Mouse (Mus musculus) heart, embryonic 16.5 days (tissue): ENCODE results near the gene Uspl1. TPM values are rescaled to one million over a fixed set of nuclear protein-coding genes. Genes with fewer than 3 reads are reported as not detected.
"Not testable (repeated sequence)": the region's sequence is repeated elsewhere in the genome, so short reads cannot be mapped to it uniquely, and the experiment has no call there.

Experiments used
- ATAC-seq: fragments of 200-750 bp; cut with Nextera tagmentation; replicated peaks from 2 replicates; pipeline ENCODE4 v1.8.0; 2017; ENCODE audit warnings: moderate number of reproducible peaks; ENCODE audit not compliant: insufficient read depth, low FRiP score; ENCODE audit errors: extremely low read depth
- H3K27ac ChIP-seq: fragments of 300-500 bp; sonication (generic); 2 replicates; pipeline ENCODE4 v1.5.1; 2014; ENCODE audit warnings: mild to moderate bottlenecking, low read length, control low read depth, moderate library complexity
- H3K27me3 ChIP-seq: fragments of 300-500 bp; sonication (generic); 2 replicates; pipeline ENCODE4 v1.6.1; 2014; ENCODE audit warnings: low read length, mixed read lengths; ENCODE audit not compliant: control insufficient read depth, insufficient read depth
- H3K36me3 ChIP-seq: fragments of 300-500 bp; sonication (generic); 2 replicates; pipeline ENCODE4 v1.6.1; 2014; ENCODE audit not compliant: control insufficient read depth, insufficient read depth
- H3K4me1 ChIP-seq: fragments of 300-500 bp; sonication (generic); 2 replicates; pipeline ENCODE4 v1.6.1; 2014; ENCODE audit warnings: low read length, mixed read lengths; ENCODE audit not compliant: control insufficient read depth, insufficient read depth
- H3K4me2 ChIP-seq: fragments of 300-500 bp; sonication (generic); 2 replicates; pipeline ENCODE4 v1.6.1; 2014; ENCODE audit warnings: low read depth, mild to moderate bottlenecking, control low read depth, low read length
- H3K4me3 ChIP-seq: fragments of 300-500 bp; sonication (generic); 2 replicates; pipeline ENCODE4 v1.5.1; 2014; ENCODE audit warnings: mild to moderate bottlenecking, control low read depth, low read length
- H3K9ac ChIP-seq: fragments of 300-500 bp; sonication (generic); 2 replicates; pipeline ENCODE4 v1.6.1; 2014; ENCODE audit warnings: low read length, control low read depth
- H3K9me3 ChIP-seq: fragments of 300-500 bp; sonication (generic); replicated peaks from 2 replicates; pipeline ENCODE4 v1.6.1; 2016; ENCODE audit warnings: low read length; ENCODE audit not compliant: control insufficient read depth
- WGBS: fragments of 180-500 bp; shearing (Covaris S2); extraction: QIAGEN DNeasy Blood & Tissue Kit; methylation state at CpG from one replicate; pipeline ENCODE4 v1.1.7; 2014; 5-methylcytosine and 5-hydroxymethylcytosine counted together
- polyA plus RNA-seq: library from polyadenylated mRNA; unstranded; fragments of >200 nt; fragmentation: Nextera tagmentation; extraction: Ambion mirVana; gene quantifications from 2 replicates; pipeline ENCODE4 v1.2.1, GENCODE M21; 2015

Gene Uspl1
- 28.0 and 29.2 TPM in 2 replicates for polyA plus RNA-seq

- peak; percentile 95 for ATAC-seq
- no peaks in the 10 kb centered on the region for H3K27me3 ChIP-seq
These were observed at the start of gene Uspl1, which contains the start of gene Hmgb1 for GRCm38 (mm10) chr5:149184104-149184843. Gene Uspl1 (plus strand): TSS chr5:149184350. Gene Hmgb1 (minus strand): TSS chr5:149184489.

GRCm38 (mm10) chr5:149134751-149135454, 49.2 kb upstream of the Uspl1 start:
- ATAC-seq: peak; percentile 66
- no peak overlapping the region for H3K9ac ChIP-seq
- H3K4me3 ChIP-seq: no peak overlapping the region
- 46% methylated on average over 10 of the region's 10 CpGs for WGBS
- H3K27ac ChIP-seq: peak overlapping the region; percentile 64
- no peaks in the 10 kb centered on the region for H3K9me3 ChIP-seq
- peak overlapping the region; percentile 39 for H3K4me2 ChIP-seq
- H3K27me3 ChIP-seq: no peaks in the 10 kb centered on the region
- peaks cover 19% of the 10 kb centered on the region for H3K4me1 ChIP-seq
- H3K36me3 ChIP-seq: no peaks in the 10 kb centered on the region

More at GRCm38 (mm10) chr5:149184104-149184843, at the start of gene Uspl1, which contains the start of gene Hmgb1:
- Histone ChIP-seq H3K4me3 (peak within 1 kb of the TSS; percentile 95), H3K9me3 (no peaks in the 10 kb centered on the region), H3K4me2 (peak within 1 kb of the TSS; percentile 84), H3K9ac (peak within 1 kb of the TSS; percentile 93), H3K4me1 (peaks cover 19% of the 10 kb centered on the region), H3K36me3 (peaks cover 5% of the 10 kb centered on the region), H3K27ac (peak within 1 kb of the TSS; percentile 100)
- under 1% methylated on average over 59 of the region's 59 CpGs for WGBS

GRCm38 (mm10) chr5:149135455-149136354, 48.4 kb upstream of the Uspl1 start:
- H3K27ac ChIP-seq: no peak overlapping the region; the same call in 1 of the 2 replicates
- 78% methylated on average over 10 of the region's 10 CpGs for WGBS
- no peaks in the 10 kb centered on the region for H3K9me3 ChIP-seq
- H3K9ac ChIP-seq: no peak overlapping the region
- peaks cover 19% of the 10 kb centered on the region for H3K4me1 ChIP-seq
- ATAC-seq: no peak
- no peak overlapping the region for H3K4me2 ChIP-seq
- H3K27me3 ChIP-seq: no peaks in the 10 kb centered on the region
- H3K4me3 ChIP-seq: no peak overlapping the region
- H3K36me3 ChIP-seq: no peaks in the 10 kb centered on the region

- Histone ChIP-seq H3K27me3 (no peaks in the 10 kb centered on the region), H3K4me1 (peaks cover 19% of the 10 kb centered on the region), H3K9ac (no peak overlapping the region), H3K27ac (0 out of 2 replicates have a peak overlapping the region, but pooled peaks have one; percentile 2), H3K9me3 (no peaks in the 10 kb centered on the region), H3K4me3 (no peak overlapping the region), H3K4me2 (no peak overlapping the region), H3K36me3 (no peaks in the 10 kb centered on the region)
- peak; percentile 58; the same call in 1 of the 2 replicates for ATAC-seq
- 41% methylated on average over 4 of the region's 4 CpGs for WGBS
These were observed 47.2 kb upstream of the Uspl1 start for GRCm38 (mm10) chr5:149136933-149137365.

GRCm38 (mm10) chr5:149137447-149137846, 46.7 kb upstream of the Uspl1 start:
- Histone ChIP-seq H3K9me3 (no peaks in the 10 kb centered on the region), H3K36me3 (no peaks in the 10 kb centered on the region), H3K27ac (no peak overlapping the region), H3K4me2 (no peak overlapping the region), H3K27me3 (no peaks in the 10 kb centered on the region), H3K9ac (no peak overlapping the region), H3K4me1 (peaks cover 19% of the 10 kb centered on the region), H3K4me3 (no peak overlapping the region)
- no peak for ATAC-seq
- WGBS: 35% methylated on average over 3 of the region's 3 CpGs

GRCm38 (mm10) chr5:149138087-149138486, 46.1 kb upstream of the Uspl1 start:
- H3K9me3 ChIP-seq, H3K27ac ChIP-seq, H3K9ac ChIP-seq, ATAC-seq, H3K4me3 ChIP-seq, H3K27me3 ChIP-seq, H3K4me2 ChIP-seq, H3K36me3 ChIP-seq: not testable (repeated sequence)
- peaks cover 19% of the 10 kb centered on the region for H3K4me1 ChIP-seq
- 92% methylated on average over 6 of the region's 6 CpGs for WGBS

GRCm38 (mm10) chr5:149140336-149140735, 43.8 kb upstream of the Uspl1 start:
- Histone ChIP-seq H3K9ac (no peak overlapping the region), H3K27me3 (no peaks in the 10 kb centered on the region), H3K4me1 (peaks cover 8% of the 10 kb centered on the region), H3K36me3 (no peaks in the 10 kb centered on the region), H3K9me3 (no peaks in the 10 kb centered on the region), H3K4me2 (no peak overlapping the region), H3K4me3 (no peak overlapping the region), H3K27ac (no peak overlapping the region)
- 72% methylated on average over 9 of the region's 9 CpGs for WGBS
- no peak for ATAC-seq

- not testable (repeated sequence) for ATAC-seq, H3K36me3 ChIP-seq, H3K9ac ChIP-seq, H3K4me2 ChIP-seq, H3K4me3 ChIP-seq, H3K27me3 ChIP-seq, H3K27ac ChIP-seq, H3K9me3 ChIP-seq, H3K4me1 ChIP-seq
- WGBS: 89% methylated on average over 1 of the region's 1 CpGs
These were observed 43.0 kb upstream of the Uspl1 start for GRCm38 (mm10) chr5:149141155-149141554.
